ENCODE assay signal across 19 mouse cellular contexts in the genomic region with DNA sequence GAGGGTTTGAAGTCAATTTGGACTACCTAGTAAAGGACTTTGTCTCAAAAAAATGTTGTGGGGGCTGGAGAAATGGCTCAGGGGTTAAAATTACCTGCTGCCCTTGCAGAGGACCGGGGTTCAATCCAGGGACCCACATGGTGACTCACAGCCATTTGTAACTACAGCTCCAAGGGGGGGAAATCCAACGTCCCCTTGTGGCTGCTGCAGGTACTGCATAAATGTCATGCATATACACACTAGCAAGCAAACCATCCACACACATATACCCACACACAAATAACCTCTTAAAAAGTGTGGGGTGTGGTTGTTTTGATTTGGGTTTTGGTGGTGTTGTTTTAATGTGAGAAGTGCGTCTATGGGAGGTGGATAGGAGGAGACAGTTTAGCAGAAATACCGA. TPM values are rescaled to one million over a fixed set of nuclear protein-coding genes. Genes with fewer than 3 reads are reported as not detected.
DNase-seq lines count a peak whose midpoint lies in the region; ATAC-seq and TF ChIP-seq lines count a peak whose summit lies in the region.
"Had no signal": no experiment of that assay in that cellular context is flagged by ENCODE, and none has a peak within 500 bp of the region (broad histone marks: within the 10 kb centered on the region; RNA-seq: fewer than 3 reads in every experiment).

No protein-coding gene starts in this region.

- H3K4me3 ChIP-seq in liver, embryonic 14.5 days (ENCODE audit: insufficient read depth in 1 of 2, low read depth in 2 of 2, low read length in 2 of 2): no peak overlapping the region
- H3K4me3 ChIP-seq in CH12.LX (replicated peaks in 1 of 3; ENCODE audit: low read depth in 2 of 3, low read length in 2 of 3, poor library complexity in 1 of 3): no peak overlapping the region
- H3K4me3 ChIP-seq: limb, embryonic 15.5 days; midbrain, embryonic 10.5 days had no signal

- ATAC-seq in CD4-positive, CD25-positive, alpha-beta regulatory T cell, adult 4 months: no peak
- ATAC-seq in liver, embryonic 14.5 days (ENCODE audit: insufficient read depth): no peak

- H3K4me1 ChIP-seq in liver, embryonic 14.5 days (replicated peaks; ENCODE audit: control insufficient read depth in 2 of 2, insufficient read depth in 2 of 2, low read length in 1 of 2): no peaks in the 10 kb centered on the region
- peaks cover 3 to 9% of the 10 kb centered on the region in 2 experiments; a peak in 2 of 4 replicates for H3K4me1 ChIP-seq in CH12.LX (ENCODE audit: control insufficient read depth in 1 of 2, insufficient read depth in 2 of 2)

- no peaks in the 10 kb centered on the region for H3K36me3 ChIP-seq in liver, embryonic 14.5 days (replicated peaks; ENCODE audit: control insufficient read depth, insufficient read depth, low read depth)
- H3K36me3 ChIP-seq in CH12.LX (replicated peaks in 1 of 2; ENCODE audit: control insufficient read depth in 1 of 2, insufficient read depth in 1 of 2, low read length in 1 of 2): no peaks in the 10 kb centered on the region
- H3K36me3 ChIP-seq: limb, embryonic 15.5 days; midbrain, embryonic 10.5 days had no signal

- no peak overlapping the region for H3K9ac ChIP-seq in liver, embryonic 14.5 days (replicated peaks)
- H3K9ac ChIP-seq in CH12.LX (ENCODE audit: insufficient read depth, low read depth): no peak overlapping the region
- H3K9ac ChIP-seq: hindbrain, embryonic 14.5 days; limb, embryonic 15.5 days had no signal

- no peak overlapping the region for H3K27ac ChIP-seq in liver, embryonic 14.5 days
- H3K27ac ChIP-seq in CH12.LX (ENCODE audit: insufficient read depth, low read depth): no peak overlapping the region
- H3K27ac ChIP-seq: hindbrain, embryonic 14.5 days; limb, embryonic 15.5 days; midbrain, embryonic 10.5 days had no signal

- H3K79me2 ChIP-seq in CH12.LX (replicated peaks; ENCODE audit: control insufficient read depth, extremely low read depth, insufficient read depth, poor library complexity, severe bottlenecking): no peaks in the 10 kb centered on the region

- 55% methylated on average over 4 of the region's 4 CpGs for WGBS in liver, embryonic 14.5 days (ENCODE audit: insufficient replicate concordance)

- TF ChIP-seq RAD21 in CH12.LX (IDR thresholded peaks at IDR 0.05; ENCODE audit: low read depth, low read length): no peak

- no peak overlapping the region for H3K4me2 ChIP-seq in liver, embryonic 14.5 days (ENCODE audit: low read depth)
- H3K4me2 ChIP-seq in CH12.LX (ENCODE audit: insufficient read depth, low read depth, poor library complexity, severe bottlenecking): no peak overlapping the region
- H3K4me2 ChIP-seq: heart, embryonic 11.5 days; hindbrain, embryonic 14.5 days; limb, embryonic 15.5 days had no signal

- H3K27me3 ChIP-seq in liver, embryonic 14.5 days (ENCODE audit: control insufficient read depth, insufficient read depth, low read length): no peaks in the 10 kb centered on the region
- H3K27me3 ChIP-seq in CH12.LX (replicated peaks): no peaks in the 10 kb centered on the region
- H3K27me3 ChIP-seq: limb, embryonic 15.5 days had no signal

- TF ChIP-seq POLR2A in CH12.LX (IDR thresholded peaks at IDR 0.05; ENCODE audit: low read depth, low read length): no peak

- TF ChIP-seq EP300 in liver, embryonic 14.5 days (IDR thresholded peaks at IDR 0.05; ENCODE audit: low read depth): no peak
- no peak for TF ChIP-seq EP300 in CH12.LX (IDR thresholded peaks at IDR 0.05; ENCODE audit: low read length)

- H3K9me3 ChIP-seq in liver, embryonic 14.5 days (ENCODE audit: control insufficient read depth, low read length): no peaks in the 10 kb centered on the region
- peaks cover 2% of the 10 kb centered on the region for H3K9me3 ChIP-seq in CH12.LX (replicated peaks; ENCODE audit: low read length)
- H3K9me3 ChIP-seq: limb, embryonic 15.5 days; midbrain, embryonic 10.5 days had no signal

- in situ Hi-C loops in CH12.LX (cut with MboI; ENCODE audit: low pct_ligation_motif_present, low pct_unique_long_range_greater_than_20kb, low sequenced_read_pairs): no loop called here

- peak; percentile 25 for DNase-seq in CD4-positive, CD25-positive, alpha-beta regulatory T cell, adult 2 months (ENCODE audit: low read depth, low spot score)
- no peak for DNase-seq in liver, embryonic 14.5 days (ENCODE audit: low read depth in 3 of 3, low spot score in 3 of 3)
- DNase-seq in liver: no peak
- no peak for DNase-seq in CH12.LX (ENCODE audit: extremely low read depth)
- DNase-seq in ZHBTc4 (ENCODE audit: low read depth, low spot score): peak; percentile 54
- no peak for DNase-seq in embryo, embryonic 11 days
- no peak for DNase-seq in T-cell, adult 2 months (ENCODE audit: low spot score)
- DNase-seq: adrenal gland, postnatal 25 days; gastrocnemius, postnatal 25 days; heart, postnatal 14 days; kidney, adult 18-20 months; kidney, postnatal 25 days; layer of hippocampus, adult 9-11 months; thymus, adult 18-20 months had no signal

- dilution Hi-C loops in CH12.LX (cut with MboI; ENCODE audit: extremely low pct_ligation_motif_present, extremely low pct_unique_long_range_greater_than_20kb, low sequenced_read_pairs): no loop called here

- TF ChIP-seq CTCF in liver, embryonic 14.5 days (IDR thresholded peaks at IDR 0.05; ENCODE audit: low read depth): peak; percentile 36
- peak; percentile 47 to 48 for TF ChIP-seq CTCF in CH12.LX (conservative IDR thresholded peaks at IDR 0.05 in 1 of 2, IDR thresholded peaks at IDR 0.05 in 1 of 2; ENCODE audit: low read depth in 2 of 2, low read length in 2 of 2)

TF ChIP-seq in CH12.LX, 34 proteins besides CTCF, POLR2A, EP300 and RAD21:
- TF ChIP-seq TBP (conservative IDR thresholded peaks at IDR 0.05; ENCODE audit: low read depth, low read length) (no peak), MAFK (IDR thresholded peaks at IDR 0.05; ENCODE audit: insufficient replicate concordance, low read length) (no peak), JUND (conservative IDR thresholded peaks at IDR 0.05; ENCODE audit: low read depth, low read length) (no peak), SIN3A (IDR thresholded peaks at IDR 0.05; ENCODE audit: low read length) (no peak), ZNF384 (IDR thresholded peaks at IDR 0.05; ENCODE audit: low read depth, low read length) (no peak), POLR2AphosphoS2 (IDR thresholded peaks at IDR 0.05; ENCODE audit: low read depth, low read length) (no peak), ELF1 (IDR thresholded peaks at IDR 0.05; ENCODE audit: low read depth, low read length) (no peak), MEF2A (IDR thresholded peaks at IDR 0.05; ENCODE audit: borderline replicate concordance, low read depth, low read length) (no peak), PAX5 (IDR thresholded peaks at IDR 0.05; ENCODE audit: low read length) (no peak), USF1 (IDR thresholded peaks at IDR 0.05; ENCODE audit: low read depth, low read length) (no peak)

RNA-seq across cellular contexts. Expression of a gene that starts 12.7 kb away (rescaled TPM):
- polyA plus RNA-seq in CD4-positive, CD25-positive, alpha-beta regulatory T cell, adult 4 months (2017; shearing (Covaris generic)): 1 to 10 TPM in 1 of 2 experiments, not detected in 1; 1.1 TPM
- polyA plus RNA-seq in liver, embryonic 14.5 days (2012; rRNA removed): 0.52 and 0.93 TPM in 2 replicates
- polyA plus RNA-seq in liver, embryonic 14.5 days (2014; fragmentation: Nextera tagmentation; extraction: Ambion mirVana): 0.41 and 0.51 TPM in 2 replicates
- total RNA-seq in CH12.LX (2012; rRNA removed) (1.6 and 4.4 TPM in 2 replicates), CH12.LX (2014; rRNA removed) (3.7 and 3.8 TPM in 2 replicates)
- polyA plus RNA-seq in CH12.LX (2012; ENCODE audit: insufficient read length, low read depth): 4.7 and 5.2 TPM in 2 replicates

Comparison
In these comparisons a context has a peak if more than half of its experiments do, and no peak if none do; other contexts are left out.
1. DNase-seq: peak in CD4-positive, CD25-positive, alpha-beta regulatory T cell, adult 2 months (single experiment) and ZHBTc4 (single experiment); none in liver, embryonic 14.5 days (0 of 3), liver (single experiment), CH12.LX (single experiment), embryo, embryonic 11 days (single experiment) and T-cell, adult 2 months (single experiment).